Mouse (Mus musculus): ENCODE data around the gene 1700019N19Rik. TPM values are rescaled to one million over a fixed set of nuclear protein-coding genes. Genes with fewer than 3 reads are reported as not detected.

The 1700019N19Rik gene
- polyA plus RNA-seq, 1 experiment = not detected

GRCm38 (mm10) chr19:58810536-58810935 is 16.3 kb upstream of the 1700019N19Rik start:
- H3K4me1 ChIP-seq (ENCODE audit: control insufficient read depth, insufficient read depth, low read length) = no peaks in the 10 kb centered on the region
- no peak overlapping the region for H3K27ac ChIP-seq (ENCODE audit: insufficient read depth, low read depth, low read length)
- no peak for TF ChIP-seq CTCF (IDR thresholded peaks at IDR 0.05; ENCODE audit: low read depth, low read length)
- no peak for TF ChIP-seq POLR2A (IDR thresholded peaks at IDR 0.05; ENCODE audit: borderline replicate concordance, low read depth, low read length)
- H3K4me3 ChIP-seq (ENCODE audit: insufficient read depth, low read length) = no peak overlapping the region

- no peak overlapping the region for H3K4me3 ChIP-seq (ENCODE audit: insufficient read depth, low read length)
- no peaks in the 10 kb centered on the region for H3K4me1 ChIP-seq (ENCODE audit: control insufficient read depth, insufficient read depth, low read length)
- no peak overlapping the region for H3K27ac ChIP-seq (ENCODE audit: insufficient read depth, low read depth, low read length)
- no peak for TF ChIP-seq CTCF (IDR thresholded peaks at IDR 0.05; ENCODE audit: low read depth, low read length)
- TF ChIP-seq POLR2A (IDR thresholded peaks at IDR 0.05; ENCODE audit: borderline replicate concordance, low read depth, low read length) = no peak
These were observed 14.6 kb upstream of the 1700019N19Rik start for GRCm38 (mm10) chr19:58808864-58809263.

DNA sequence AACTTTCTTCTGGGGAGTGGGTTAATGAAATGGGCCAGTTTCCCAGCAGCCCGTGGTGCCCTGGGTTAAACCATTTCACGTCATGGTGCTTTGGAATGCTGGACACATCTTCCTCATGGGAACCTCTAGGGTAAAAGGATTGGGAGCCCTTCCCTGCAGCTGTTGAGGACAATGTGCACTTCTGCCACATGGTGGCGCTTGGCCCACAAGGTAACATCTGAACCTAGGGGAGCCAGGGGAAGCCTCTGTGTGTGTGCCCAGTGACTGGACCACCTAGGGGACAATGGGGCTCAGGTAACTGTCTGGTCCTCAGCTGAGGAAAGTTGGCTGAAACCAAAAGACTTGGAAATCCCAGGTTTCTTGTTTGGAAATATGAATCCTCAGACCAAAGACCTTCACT is 12.1 kb upstream of the 1700019N19Rik start:
- no peak overlapping the region for H3K27ac ChIP-seq (ENCODE audit: insufficient read depth, low read depth, low read length)
- no peak overlapping the region for H3K4me3 ChIP-seq (ENCODE audit: insufficient read depth, low read length)
- H3K4me1 ChIP-seq (ENCODE audit: control insufficient read depth, insufficient read depth, low read length) = no peaks in the 10 kb centered on the region
- TF ChIP-seq POLR2A (IDR thresholded peaks at IDR 0.05; ENCODE audit: borderline replicate concordance, low read depth, low read length) (no peak), CTCF (IDR thresholded peaks at IDR 0.05; ENCODE audit: low read depth, low read length) (peak; percentile 48; the same call in 1 of the 2 replicates)

DNA sequence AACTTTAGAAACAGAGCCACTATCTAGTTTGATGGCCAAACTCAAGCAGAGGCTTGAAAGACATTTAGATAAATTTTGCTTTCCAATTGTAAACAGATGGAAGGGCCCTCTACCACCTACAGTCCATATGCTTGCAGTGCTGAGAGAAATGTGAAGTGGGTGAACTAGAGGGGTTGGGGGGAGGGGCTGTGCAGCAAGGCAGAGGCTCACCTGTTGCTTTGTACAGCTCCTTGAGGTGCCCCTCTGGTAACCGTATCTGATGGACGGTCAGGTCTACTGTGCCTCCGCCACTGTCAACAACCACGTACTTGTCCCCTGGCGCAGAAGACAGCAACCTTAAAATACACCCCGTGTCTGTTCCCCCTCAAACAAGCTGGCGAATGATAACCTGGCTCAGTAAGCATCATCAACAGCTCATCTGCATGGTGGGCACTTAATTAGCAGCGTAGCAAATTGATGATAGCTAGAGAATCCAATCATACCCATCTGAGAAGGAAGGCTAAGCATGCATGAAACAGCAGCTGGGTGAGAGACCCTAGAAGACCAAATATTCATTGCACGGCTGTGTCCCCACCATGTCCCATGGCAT is 11.0 kb upstream of the 1700019N19Rik start:
- Histone ChIP-seq H3K4me1 (ENCODE audit: control insufficient read depth, insufficient read depth, low read length) (no peaks in the 10 kb centered on the region), H3K4me3 (ENCODE audit: insufficient read depth, low read length) (no peak overlapping the region), H3K27ac (ENCODE audit: insufficient read depth, low read depth, low read length) (no peak overlapping the region)
- TF ChIP-seq CTCF (IDR thresholded peaks at IDR 0.05; ENCODE audit: low read depth, low read length) (no peak), POLR2A (IDR thresholded peaks at IDR 0.05; ENCODE audit: borderline replicate concordance, low read depth, low read length) (no peak)

GRCm38 (mm10) chr19:58795114-58795669 is 931 bp upstream of the 1700019N19Rik start:
- H3K4me1 ChIP-seq (ENCODE audit: control insufficient read depth, insufficient read depth, low read length) = no peaks in the 10 kb centered on the region
- TF ChIP-seq CTCF (IDR thresholded peaks at IDR 0.05; ENCODE audit: low read depth, low read length) = no peak
- no peak for TF ChIP-seq POLR2A (IDR thresholded peaks at IDR 0.05; ENCODE audit: borderline replicate concordance, low read depth, low read length)
- no peak overlapping the region for H3K27ac ChIP-seq (ENCODE audit: insufficient read depth, low read depth, low read length)
- no peak overlapping the region for H3K4me3 ChIP-seq (ENCODE audit: insufficient read depth, low read length)

GRCm38 (mm10) chr19:58789194-58789593 is 5.1 kb downstream of the 1700019N19Rik start:
- Histone ChIP-seq H3K4me1 (ENCODE audit: control insufficient read depth, insufficient read depth, low read length) (no peaks in the 10 kb centered on the region), H3K27ac (ENCODE audit: insufficient read depth, low read depth, low read length) (no peak overlapping the region), H3K4me3 (ENCODE audit: insufficient read depth, low read length) (no peak overlapping the region)
- TF ChIP-seq CTCF (IDR thresholded peaks at IDR 0.05; ENCODE audit: low read depth, low read length) (no peak), POLR2A (IDR thresholded peaks at IDR 0.05; ENCODE audit: borderline replicate concordance, low read depth, low read length) (no peak)

DNA sequence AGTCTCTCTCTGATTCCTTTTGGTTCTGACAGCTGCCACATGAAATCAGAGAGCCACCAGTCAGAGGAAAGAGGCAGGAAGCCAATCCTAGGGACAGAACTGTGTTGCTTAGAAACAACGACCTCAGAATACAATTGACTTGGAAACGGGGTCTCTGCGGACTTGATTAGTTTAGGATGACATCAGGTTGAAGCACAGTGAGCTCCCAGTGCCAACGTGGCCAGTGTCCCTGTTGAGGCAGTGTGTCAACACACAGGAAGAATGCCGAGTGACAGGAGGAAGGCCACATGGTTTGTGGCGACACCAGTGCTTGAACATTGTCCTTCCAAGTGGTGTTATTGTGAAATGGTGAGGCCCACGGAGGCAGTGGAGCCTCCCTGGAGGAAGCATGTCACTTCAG is 10.3 kb downstream of the 1700019N19Rik start:
- TF ChIP-seq POLR2A (IDR thresholded peaks at IDR 0.05; ENCODE audit: borderline replicate concordance, low read depth, low read length) = no peak
- no peak for TF ChIP-seq CTCF (IDR thresholded peaks at IDR 0.05; ENCODE audit: low read depth, low read length)
- no peaks in the 10 kb centered on the region for H3K4me1 ChIP-seq (ENCODE audit: control insufficient read depth, insufficient read depth, low read length)
- H3K4me3 ChIP-seq (ENCODE audit: insufficient read depth, low read length) = no peak overlapping the region
- no peak overlapping the region for H3K27ac ChIP-seq (ENCODE audit: insufficient read depth, low read depth, low read length)

DNA sequence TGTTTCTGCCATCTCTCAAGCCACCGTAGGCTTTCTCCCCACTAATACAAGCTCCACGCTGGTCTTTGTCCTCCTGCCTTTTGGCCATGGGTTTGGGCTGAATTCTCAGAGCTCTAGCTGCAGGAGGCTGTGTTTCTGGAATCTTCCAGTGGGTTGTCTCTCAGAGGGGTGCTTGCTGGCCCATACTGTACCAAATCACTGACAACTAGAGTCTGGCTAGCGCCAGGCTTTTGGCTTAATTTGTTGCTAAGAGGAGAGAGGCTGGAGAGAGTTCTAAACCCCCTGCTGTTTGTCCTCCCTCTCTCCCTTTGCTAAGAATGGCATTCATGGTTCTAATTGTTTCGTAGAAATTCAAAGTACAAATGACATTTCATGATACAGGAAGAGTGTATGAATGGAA is 12.7 kb downstream of the 1700019N19Rik start:
- Histone ChIP-seq H3K4me1 (ENCODE audit: control insufficient read depth, insufficient read depth, low read length) (no peaks in the 10 kb centered on the region), H3K4me3 (ENCODE audit: insufficient read depth, low read length) (no peak overlapping the region), H3K27ac (ENCODE audit: insufficient read depth, low read depth, low read length) (no peak overlapping the region)
- TF ChIP-seq POLR2A (IDR thresholded peaks at IDR 0.05; ENCODE audit: borderline replicate concordance, low read depth, low read length) (no peak), CTCF (IDR thresholded peaks at IDR 0.05; ENCODE audit: low read depth, low read length) (no peak)

- no peak overlapping the region for H3K4me3 ChIP-seq (ENCODE audit: insufficient read depth, low read length)
- TF ChIP-seq POLR2A (IDR thresholded peaks at IDR 0.05; ENCODE audit: borderline replicate concordance, low read depth, low read length) = no peak
- no peak for TF ChIP-seq CTCF (IDR thresholded peaks at IDR 0.05; ENCODE audit: low read depth, low read length)
- H3K27ac ChIP-seq (ENCODE audit: insufficient read depth, low read depth, low read length) = no peak overlapping the region
- no peaks in the 10 kb centered on the region for H3K4me1 ChIP-seq (ENCODE audit: control insufficient read depth, insufficient read depth, low read length)
These were observed 17.8 kb downstream of the 1700019N19Rik start for GRCm38 (mm10) chr19:58776461-58776860.

DNA sequence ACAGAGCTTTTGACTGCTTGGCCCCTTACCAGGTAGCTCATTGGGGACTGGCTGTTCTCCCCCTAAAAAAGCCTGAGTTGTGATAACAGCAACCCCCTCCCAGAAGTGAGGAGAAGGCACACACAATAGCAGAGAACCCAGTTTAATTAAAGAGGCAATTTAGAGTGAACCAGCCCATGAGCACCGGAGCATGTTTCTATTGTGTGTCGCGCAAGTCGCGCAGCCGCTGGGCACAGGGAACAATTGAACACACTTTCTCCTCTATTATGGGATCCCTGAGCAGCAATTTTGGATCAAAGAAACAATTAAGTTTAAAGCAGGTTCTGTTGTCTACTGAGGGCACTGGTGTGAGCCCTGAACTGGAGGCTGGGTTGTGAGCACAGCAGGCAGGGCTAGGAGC is 26.9 kb downstream of the 1700019N19Rik start:
- no peak overlapping the region for H3K27ac ChIP-seq (ENCODE audit: insufficient read depth, low read depth, low read length)
- TF ChIP-seq CTCF (IDR thresholded peaks at IDR 0.05; ENCODE audit: low read depth, low read length) (no peak), POLR2A (IDR thresholded peaks at IDR 0.05; ENCODE audit: borderline replicate concordance, low read depth, low read length) (no peak)
- peaks cover 6% of the 10 kb centered on the region for H3K4me1 ChIP-seq (ENCODE audit: control insufficient read depth, insufficient read depth, low read length)
- H3K4me3 ChIP-seq (ENCODE audit: insufficient read depth, low read length) = no peak overlapping the region

Measured in bone marrow macrophage, adult 2 months (primary cell).